Mouse (Mus musculus): ENCODE measurements around the gene 5830473C10Rik. TPM values are rescaled to one million over a fixed set of nuclear protein-coding genes. Genes with fewer than 3 reads are reported as not detected.

5830473C10Rik gene
- polyA plus RNA-seq, 1 experiment from 2014 or later = not detected

- peak within 1 kb of the TSS; percentile 53 for H3K4me3 ChIP-seq
- 0 out of 2 replicates have a peak within 1 kb of the TSS, but pooled peaks have one; percentile 6 for H3K27ac ChIP-seq (replicated peaks)
- H3K36me3 ChIP-seq = no peaks in the 10 kb centered on the region
- WGBS = 14% methylated on average over 26 of the region's 26 CpGs
- H3K27me3 ChIP-seq (ENCODE audit: low read depth, poor library complexity, severe bottlenecking) = peaks cover 5% of the 10 kb centered on the region; the same call in 1 of the 2 replicates
- no peaks in the 10 kb centered on the region for H3K9me3 ChIP-seq (replicated peaks)
- no peak for DNase-seq (ENCODE audit: low spot score)
- H3K4me1 ChIP-seq = peaks cover 8% of the 10 kb centered on the region
These were observed 79.6 kb downstream of the 5830473C10Rik start, which contains the start of gene Rassf6 for GRCm38 (mm10) chr5:90640286-90641217. TSS of gene Rassf6 (minus strand) at chr5:90640657.

- WGBS = 86% methylated on average over 10 of the region's 10 CpGs
- H3K9me3 ChIP-seq (replicated peaks) = no peaks in the 10 kb centered on the region
- H3K4me1 ChIP-seq = peaks cover 8% of the 10 kb centered on the region
- peaks cover 5% of the 10 kb centered on the region; the same call in 1 of the 2 replicates for H3K27me3 ChIP-seq (ENCODE audit: low read depth, poor library complexity, severe bottlenecking)
- no peak overlapping the region for H3K4me3 ChIP-seq
- H3K27ac ChIP-seq (replicated peaks) = no peak overlapping the region
- no peaks in the 10 kb centered on the region for H3K36me3 ChIP-seq
- no peak for DNase-seq (ENCODE audit: low spot score)
These were observed 80.3 kb downstream of the 5830473C10Rik start for GRCm38 (mm10) chr5:90641218-90641610.

DNA sequence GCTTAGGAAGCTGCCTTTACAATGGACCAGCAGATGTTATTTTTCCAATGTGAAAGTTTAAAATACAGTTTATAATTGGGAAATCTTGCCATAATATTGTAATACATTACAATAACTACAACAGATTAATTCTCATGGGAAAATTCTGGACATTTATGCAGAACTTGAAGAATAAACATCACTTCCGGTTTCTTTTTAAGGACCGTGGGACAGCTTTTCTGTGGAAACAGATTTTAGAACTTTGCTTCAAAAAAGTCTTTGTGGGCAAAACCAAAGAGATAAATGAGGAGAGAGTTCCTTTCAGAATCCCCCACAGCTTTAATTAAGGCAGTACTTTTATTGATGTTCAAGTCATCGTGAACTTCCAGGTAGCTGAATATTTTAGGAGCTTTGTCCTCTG, 84.7 kb downstream of the 5830473C10Rik start:
- no peak overlapping the region for H3K4me3 ChIP-seq
- WGBS = 84% methylated on average over 3 of the region's 3 CpGs
- no peaks in the 10 kb centered on the region for H3K36me3 ChIP-seq
- no peaks in the 10 kb centered on the region for H3K27me3 ChIP-seq (ENCODE audit: low read depth, poor library complexity, severe bottlenecking)
- H3K9me3 ChIP-seq (replicated peaks) = no peaks in the 10 kb centered on the region
- H3K27ac ChIP-seq (replicated peaks) = no peak overlapping the region
- peaks cover 8% of the 10 kb centered on the region for H3K4me1 ChIP-seq
- no peak for DNase-seq (ENCODE audit: low spot score)

GRCm38 (mm10) chr5:90646398-90646797, 85.5 kb downstream of the 5830473C10Rik start:
- peaks cover 10% of the 10 kb centered on the region for H3K4me1 ChIP-seq
- no peak overlapping the region for H3K27ac ChIP-seq (replicated peaks)
- no peaks in the 10 kb centered on the region for H3K27me3 ChIP-seq (ENCODE audit: low read depth, poor library complexity, severe bottlenecking)
- no peak for DNase-seq (ENCODE audit: low spot score)
- H3K9me3 ChIP-seq (replicated peaks) = no peaks in the 10 kb centered on the region
- H3K36me3 ChIP-seq = no peaks in the 10 kb centered on the region
- no peak overlapping the region for H3K4me3 ChIP-seq
- 93% methylated on average over 5 of the region's 5 CpGs for WGBS

Other genes with a start within 250 kb of the 5830473C10Rik start
- gene Ankrd17, start 194.5 kb upstream of the 5830473C10Rik start, polyA plus RNA-seq (2016; fragmentation: Nextera tagmentation; extraction: Ambion mirVana) = 22.7 and 23.1 TPM in 2 replicates
- 8.2 and 9.2 TPM in 2 replicates for gene Gm9958, start 193.9 kb upstream of the 5830473C10Rik start, polyA plus RNA-seq (2016; fragmentation: Nextera tagmentation; extraction: Ambion mirVana)
- not detected in 2 replicates for gene Alb, start 100.2 kb upstream of the 5830473C10Rik start, polyA plus RNA-seq (2016; fragmentation: Nextera tagmentation; extraction: Ambion mirVana)
- 0.16 TPM in 1 of 2 replicates, not detected in the other for gene Afp, start 70.4 kb upstream of the 5830473C10Rik start, polyA plus RNA-seq (2016; fragmentation: Nextera tagmentation; extraction: Ambion mirVana)
- gene Afm, start 42.2 kb upstream of the 5830473C10Rik start, polyA plus RNA-seq (2016; fragmentation: Nextera tagmentation; extraction: Ambion mirVana) = not detected in 2 replicates
- 0.37 TPM in 1 of 2 replicates, not detected in the other for gene Rassf6, start 79.5 kb downstream of the 5830473C10Rik start, polyA plus RNA-seq (2016; fragmentation: Nextera tagmentation; extraction: Ambion mirVana)
- gene Cxcl5, start 198.3 kb downstream of the 5830473C10Rik start, polyA plus RNA-seq (2016; fragmentation: Nextera tagmentation; extraction: Ambion mirVana) = 0.07 TPM in 1 of 2 replicates, not detected in the other
- 7.3 and 9.7 TPM in 2 replicates for gene Ppbp, start 207.4 kb downstream of the 5830473C10Rik start, polyA plus RNA-seq (2016; fragmentation: Nextera tagmentation; extraction: Ambion mirVana)
- 51.4 and 74.2 TPM in 2 replicates for gene Pf4, start 211.3 kb downstream of the 5830473C10Rik start, polyA plus RNA-seq (2016; fragmentation: Nextera tagmentation; extraction: Ambion mirVana)
- gene Cxcl3, start 225.0 kb downstream of the 5830473C10Rik start, polyA plus RNA-seq (2016; fragmentation: Nextera tagmentation; extraction: Ambion mirVana) = not detected in 2 replicates
- gene Cxcl15, start 233.4 kb downstream of the 5830473C10Rik start, polyA plus RNA-seq (2016; fragmentation: Nextera tagmentation; extraction: Ambion mirVana) = not detected in 2 replicates